ENCODE assay signal across 9 mouse cellular contexts in the genomic region with DNA sequence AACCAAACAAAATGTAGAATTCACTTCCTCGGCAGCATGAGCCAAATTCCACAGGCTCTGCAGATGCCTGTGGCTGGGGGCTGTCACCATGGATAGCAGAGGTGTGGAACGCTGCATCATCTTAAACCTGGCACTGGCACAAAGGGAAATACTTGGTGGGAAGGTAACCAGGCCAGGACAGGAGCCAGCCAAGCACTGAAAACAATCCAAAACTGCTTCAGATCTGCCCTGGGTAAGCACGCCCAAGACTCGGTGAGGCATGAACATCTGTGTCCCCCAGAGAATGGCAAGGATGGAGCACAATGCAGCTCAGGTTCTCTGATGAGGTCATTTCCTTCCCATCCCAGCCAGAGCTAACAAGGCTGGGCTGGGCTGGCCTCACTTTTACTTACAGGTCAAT. TPM values are rescaled to one million over a fixed set of nuclear protein-coding genes. Genes with fewer than 3 reads are reported as not detected.
DNase-seq lines count a peak whose midpoint lies in the region; ATAC-seq lines count a peak whose summit lies in the region.
"Had no signal": no experiment of that assay in that cellular context is flagged by ENCODE, and none has a peak within 500 bp of the region (broad histone marks: within the 10 kb centered on the region; RNA-seq: fewer than 3 reads in every experiment).

No protein-coding gene starts in this region.

- ATAC-seq in forebrain, embryonic 12.5 days (ENCODE audit: low FRiP score): peak; percentile 49; the same call in 1 of the 2 replicates
- ATAC-seq in forebrain, embryonic 11.5 days (replicated peaks; ENCODE audit: low FRiP score): no peak
- peak; percentile 78 for ATAC-seq in kidney, embryonic 14.5 days (ENCODE audit: low FRiP score, low TSS enrichment)
- ATAC-seq in inflammation-experienced regulatory T-cells, adult 6 months: no peak

- H3K9me3 ChIP-seq in forebrain, embryonic 12.5 days: no peaks in the 10 kb centered on the region
- H3K9me3 ChIP-seq in forebrain, embryonic 11.5 days (ENCODE audit: control insufficient read depth, low read length): no peaks in the 10 kb centered on the region
- no peaks in the 10 kb centered on the region for H3K9me3 ChIP-seq in kidney, embryonic 14.5 days (ENCODE audit: control insufficient read depth, low read length)
- H3K9me3 ChIP-seq: neural tube, embryonic 12.5 days had no signal

- peak overlapping the region; percentile 50; the same call in 1 of the 2 replicates for H3K27ac ChIP-seq in forebrain, embryonic 12.5 days
- no peak overlapping the region for H3K27ac ChIP-seq in forebrain, embryonic 11.5 days (ENCODE audit: low read depth, low read length)
- peak overlapping the region; percentile 65 for H3K27ac ChIP-seq in kidney, embryonic 14.5 days (ENCODE audit: low read depth, low read length)
- H3K27ac ChIP-seq: neural tube, embryonic 12.5 days had no signal

- H3K4me1 ChIP-seq in forebrain, embryonic 12.5 days: peaks cover 3% of the 10 kb centered on the region
- no peaks in the 10 kb centered on the region for H3K4me1 ChIP-seq in forebrain, embryonic 11.5 days (replicated peaks; ENCODE audit: control insufficient read depth, insufficient read depth, low read length)
- H3K4me1 ChIP-seq in kidney, embryonic 14.5 days (ENCODE audit: control insufficient read depth, insufficient read depth, low read length): peaks cover 26% of the 10 kb centered on the region

- H3K4me2 ChIP-seq in forebrain, embryonic 12.5 days: no peak overlapping the region
- H3K4me2 ChIP-seq in forebrain, embryonic 11.5 days (ENCODE audit: low read depth, low read length, severe bottlenecking): no peak overlapping the region
- no peak overlapping the region for H3K4me2 ChIP-seq in kidney, embryonic 14.5 days (replicated peaks; ENCODE audit: low read depth, low read length)
- H3K4me2 ChIP-seq: neural tube, embryonic 12.5 days had no signal

- no peaks in the 10 kb centered on the region for H3K36me3 ChIP-seq in forebrain, embryonic 12.5 days (replicated peaks)
- H3K36me3 ChIP-seq in forebrain, embryonic 11.5 days (ENCODE audit: control insufficient read depth, insufficient read depth, low read length): no peaks in the 10 kb centered on the region
- H3K36me3 ChIP-seq in kidney, embryonic 14.5 days (ENCODE audit: control insufficient read depth, insufficient read depth, low read length): no peaks in the 10 kb centered on the region
- H3K36me3 ChIP-seq: neural tube, embryonic 12.5 days had no signal

- DNase-seq in forebrain, embryonic 11.5 days (ENCODE audit: low spot score): no peak
- DNase-seq in brain, adult 2 months (ENCODE audit: low read depth, low spot score): peak; percentile 40
- DNase-seq in heart, adult 9 months (ENCODE audit: low spot score in 2 of 2): peak; percentile 69 to 78
- peak; percentile 27 for DNase-seq in retina, postnatal 1 day
- no peak for DNase-seq in urinary bladder, adult 2 months (ENCODE audit: low spot score)

- H3K4me3 ChIP-seq in forebrain, embryonic 12.5 days (replicated peaks): no peak overlapping the region
- H3K4me3 ChIP-seq in forebrain, embryonic 11.5 days (ENCODE audit: low read depth, low read length): no peak overlapping the region
- no peak overlapping the region for H3K4me3 ChIP-seq in kidney, embryonic 14.5 days (ENCODE audit: low read length)
- H3K4me3 ChIP-seq: neural tube, embryonic 12.5 days had no signal

- H3K27me3 ChIP-seq in forebrain, embryonic 12.5 days: no peaks in the 10 kb centered on the region
- no peaks in the 10 kb centered on the region for H3K27me3 ChIP-seq in forebrain, embryonic 11.5 days (ENCODE audit: control insufficient read depth, insufficient read depth, low read length)
- H3K27me3 ChIP-seq in kidney, embryonic 14.5 days (ENCODE audit: control insufficient read depth, insufficient read depth, low read length): no peaks in the 10 kb centered on the region
- H3K27me3 ChIP-seq: neural tube, embryonic 12.5 days had no signal

- H3K9ac ChIP-seq in forebrain, embryonic 12.5 days: no peak overlapping the region
- H3K9ac ChIP-seq in forebrain, embryonic 11.5 days (ENCODE audit: low read length): no peak overlapping the region
- H3K9ac ChIP-seq in kidney, embryonic 14.5 days (ENCODE audit: low read depth, low read length): no peak overlapping the region
- H3K9ac ChIP-seq: neural tube, embryonic 12.5 days had no signal

- 49% methylated on average over 4 of the region's 4 CpGs for WGBS in forebrain, embryonic 12.5 days
- WGBS in forebrain, embryonic 11.5 days: 55% methylated on average over 4 of the region's 4 CpGs
- 24% methylated on average over 4 of the region's 4 CpGs for WGBS in kidney, embryonic 14.5 days

RNA-seq across cellular contexts. Expression of gene Tgfbr2, which starts 43.6 kb away (rescaled TPM):
- polyA plus RNA-seq in forebrain, embryonic 12.5 days (2016; fragmentation: Nextera tagmentation; extraction: Ambion mirVana): 7.5 and 7.8 TPM in 2 replicates
- 8.1 and 8.7 TPM in 2 replicates for polyA plus RNA-seq in forebrain, embryonic 11.5 days (2014; fragmentation: Nextera tagmentation; extraction: Ambion mirVana)
- 10.8 and 27.2 TPM in 2 replicates for polyA plus RNA-seq in kidney, embryonic 14.5 days (2014; fragmentation: Nextera tagmentation; extraction: Ambion mirVana)
- polyA plus RNA-seq in inflammation-experienced regulatory T-cells, adult 6 months (2017; shearing (Covaris generic)): 10 to 100 TPM; 24.7 to 31.6 (median 26.3) TPM
- polyA plus RNA-seq in urinary bladder, adult 2 months (2012; rRNA removed): 82.9 and 89.8 TPM in 2 replicates

Comparison
In these comparisons a context has a peak if more than half of its experiments do, and no peak if none do; other contexts are left out.
1. ATAC-seq: peak in forebrain, embryonic 12.5 days (single experiment) and kidney, embryonic 14.5 days (single experiment); none in forebrain, embryonic 11.5 days (single experiment) and inflammation-experienced regulatory T-cells, adult 6 months (single experiment).
2. DNase-seq: peak in brain, adult 2 months (single experiment), heart, adult 9 months (2 of 2) and retina, postnatal 1 day (single experiment); none in forebrain, embryonic 11.5 days (single experiment) and urinary bladder, adult 2 months (single experiment).